Mouse (Mus musculus): Measurements from ENCODE around the gene Trim11.

GRCm38 (mm10) chr11:58958536-58958935 is 19.4 kb upstream of the Trim11 start:
- TF ChIP-seq CTCF (IDR thresholded peaks at IDR 0.05; ENCODE audit: borderline replicate concordance, insufficient read depth, low read length) = no peak
- no peak for TF ChIP-seq POLR2A (IDR thresholded peaks at IDR 0.05; ENCODE audit: low read depth, low read length)

Measured in embryonic fibroblast, embryonic 13.5 days (primary cell).